Mouse (Mus musculus) limb, embryonic 14.5 days (tissue): ENCODE results near the gene Trim71. TPM values are rescaled to one million over a fixed set of nuclear protein-coding genes. Genes with fewer than 3 reads are reported as not detected.

ENCODE experiments used
- ATAC-seq: fragments of 200-750 bp; cut with Nextera tagmentation; 2 replicates; pipeline ENCODE4 v1.8.0; 2017; ENCODE audit warnings: low read depth, moderate number of reproducible peaks, moderate TSS enrichment; ENCODE audit not compliant: low FRiP score
- DNase-seq: peaks from one replicate; pipeline ENCODE4 v3.0.0-alpha.2; 2015; ENCODE audit warnings: low spot score
- H3K27ac ChIP-seq: fragments of 300-500 bp; sonication (generic); replicated peaks from 2 replicates; pipeline ENCODE4 v1.5.1; 2014; ENCODE audit warnings: low read depth, mild to moderate bottlenecking, low read length, moderate library complexity, mixed read lengths
- H3K27me3 ChIP-seq: fragments of 300-500 bp; sonication (generic); 2 replicates; pipeline ENCODE4 v1.6.1; 2014; ENCODE audit warnings: low read length, mixed read lengths; ENCODE audit not compliant: control insufficient read depth, insufficient read depth
- H3K36me3 ChIP-seq: fragments of 300-500 bp; sonication (generic); 2 replicates; pipeline ENCODE4 v1.6.1; 2014; ENCODE audit warnings: mild to moderate bottlenecking, low read length, moderate library complexity, mixed read lengths; ENCODE audit not compliant: control insufficient read depth, insufficient read depth
- H3K4me1 ChIP-seq: fragments of 300-500 bp; sonication (generic); 2 replicates; pipeline ENCODE4 v1.6.1; 2014; ENCODE audit warnings: antibody characterized with exemption, low read length, mixed read lengths; ENCODE audit not compliant: control insufficient read depth, insufficient read depth
- H3K4me2 ChIP-seq: fragments of 300-500 bp; sonication (generic); replicated peaks from 2 replicates; pipeline ENCODE4 v1.6.1; 2014; ENCODE audit warnings: low read depth, mild to moderate bottlenecking, low read length, moderate library complexity; ENCODE audit not compliant: severe bottlenecking
- H3K4me3 ChIP-seq: fragments of 300-500 bp; sonication (generic); replicated peaks from 2 replicates; pipeline ENCODE4 v1.5.1; 2014; ENCODE audit warnings: low read length
- H3K9ac ChIP-seq: fragments of 300-500 bp; sonication (generic); 2 replicates; pipeline ENCODE4 v1.6.1; 2014; ENCODE audit warnings: mild to moderate bottlenecking, low read depth, low read length, moderate library complexity; ENCODE audit not compliant: severe bottlenecking
- H3K9me3 ChIP-seq: fragments of 300-500 bp; sonication (generic); 2 replicates; pipeline ENCODE4 v1.6.1; 2016; ENCODE audit warnings: low read length; ENCODE audit not compliant: control insufficient read depth
- POLR2A ChIP-seq: fragments of 200-500 bp; IDR thresholded peaks from 2 replicates; pipeline ENCODE4 v1.8.0; 2012; ENCODE audit warnings: inconsistent platforms, mild to moderate bottlenecking, moderate library complexity, borderline replicate concordance; ENCODE audit not compliant: insufficient read depth, insufficient read length; ENCODE audit errors: extremely low read depth
- WGBS: fragments of 180-500 bp; shearing (Covaris S2); extraction: QIAGEN DNeasy Blood & Tissue Kit; methylation state at CpG from one replicate; pipeline ENCODE4 v1.1.7; 2014; 5-methylcytosine and 5-hydroxymethylcytosine counted together
- polyA plus RNA-seq, 2 experiments: library from polyadenylated mRNA; depleted of rRNA in 1 of 2; stranded (reverse) in 1 of 2; unstranded in 1 of 2; fragments of >200 nt; fragmentation: Nextera tagmentation in 1 of 2; extraction: Ambion mirVana in 1 of 2; gene quantifications; 2 replicates each; pipeline versions ENCODE4 v1.2.1 to v1.2.3; 2012 to 2014

Trim71 gene
- polyA plus RNA-seq (2012; rRNA removed): 0.33 and 0.50 TPM in 2 replicates
- 0.26 TPM in 2 replicates for polyA plus RNA-seq (2014; fragmentation: Nextera tagmentation; extraction: Ambion mirVana)

GRCm38 (mm10) chr9:114563761-114564606 is at the start of gene Trim71:
Gene Trim71 (minus strand): TSS chr9:114564369.
- no peaks in the 10 kb centered on the region for H3K9me3 ChIP-seq
- 0 out of 2 replicates have a peak, but pooled peaks have one; percentile 27 for TF ChIP-seq POLR2A
- DNase-seq (no peak), ATAC-seq (peak; percentile 47; the same call in 1 of the 2 replicates)
- peak within 1 kb of the TSS; percentile 55 for H3K27ac ChIP-seq
- H3K4me2 ChIP-seq: peak within 1 kb of the TSS; percentile 94
- under 1% methylated on average over 87 of the region's 91 CpGs for WGBS
- no peaks in the 10 kb centered on the region for H3K36me3 ChIP-seq
- peak within 1 kb of the TSS; percentile 66 for H3K9ac ChIP-seq
- H3K27me3 ChIP-seq: peaks cover 32% of the 10 kb centered on the region; the same call in 1 of the 2 replicates
- 0 out of 2 replicates have a peak, but pooled peaks cover 6% of the 10 kb centered on the region for H3K4me1 ChIP-seq
- H3K4me3 ChIP-seq: peak within 1 kb of the TSS; percentile 62

GRCm38 (mm10) chr9:114613026-114613425 is 48.9 kb upstream of the Trim71 start:
- Histone ChIP-seq H3K4me3 (no peak overlapping the region), H3K4me1 (no peaks in the 10 kb centered on the region), H3K4me2 (no peak overlapping the region), H3K27ac (no peak overlapping the region), H3K9ac (no peak overlapping the region), H3K27me3 (no peaks in the 10 kb centered on the region), H3K36me3 (peaks cover 85% of the 10 kb centered on the region), H3K9me3 (no peaks in the 10 kb centered on the region)
- DNase-seq (no peak), ATAC-seq (no peak)
- 92% methylated on average over 4 of the region's 4 CpGs for WGBS
- TF ChIP-seq POLR2A: no peak

GRCm38 (mm10) chr9:114612566-114612965 is 48.4 kb upstream of the Trim71 start:
- H3K9me3 ChIP-seq: no peaks in the 10 kb centered on the region
- WGBS: 80% methylated on average over 4 of the region's 4 CpGs
- no peak overlapping the region for H3K4me2 ChIP-seq
- no peak for TF ChIP-seq POLR2A
- H3K4me1 ChIP-seq: no peaks in the 10 kb centered on the region
- no peak overlapping the region for H3K4me3 ChIP-seq
- no peaks in the 10 kb centered on the region for H3K27me3 ChIP-seq
- H3K9ac ChIP-seq: no peak overlapping the region
- H3K27ac ChIP-seq: no peak overlapping the region
- DNase-seq (no peak), ATAC-seq (no peak)
- H3K36me3 ChIP-seq: peaks cover 85% of the 10 kb centered on the region

GRCm38 (mm10) chr9:114610266-114610665 is 46.1 kb upstream of the Trim71 start:
- no peaks in the 10 kb centered on the region for H3K9me3 ChIP-seq
- DNase-seq (no peak), ATAC-seq (no peak)
- H3K27me3 ChIP-seq: no peaks in the 10 kb centered on the region
- 84% methylated on average over 3 of the region's 3 CpGs for WGBS
- H3K4me1 ChIP-seq: no peaks in the 10 kb centered on the region
- peaks cover 83% of the 10 kb centered on the region for H3K36me3 ChIP-seq
- H3K4me2 ChIP-seq: no peak overlapping the region
- H3K9ac ChIP-seq: no peak overlapping the region
- TF ChIP-seq POLR2A: no peak
- no peak overlapping the region for H3K27ac ChIP-seq
- no peak overlapping the region for H3K4me3 ChIP-seq

GRCm38 (mm10) chr9:114603876-114604540 is 39.8 kb upstream of the Trim71 start:
- TF ChIP-seq POLR2A: no peak
- DNase-seq: no peak
- no peak for ATAC-seq
- H3K4me1 ChIP-seq: no peaks in the 10 kb centered on the region
- no peak overlapping the region for H3K27ac ChIP-seq
- WGBS: 60% methylated on average over 12 of the region's 12 CpGs
- peaks cover 65% of the 10 kb centered on the region for H3K36me3 ChIP-seq
- H3K27me3 ChIP-seq: no peaks in the 10 kb centered on the region
- H3K4me3 ChIP-seq: no peak overlapping the region
- H3K9me3 ChIP-seq: no peaks in the 10 kb centered on the region
- H3K4me2 ChIP-seq: no peak overlapping the region
- no peak overlapping the region for H3K9ac ChIP-seq
